Mouse (Mus musculus): Measurements from ENCODE around the gene Zfp955a. TPM values are rescaled to one million over a fixed set of nuclear protein-coding genes. Genes with fewer than 3 reads are reported as not detected.
A peak's percentile ranks its signal among the peaks of the same experiment; 100 is the strongest.
"Not testable (repeated sequence)": the region's sequence is repeated elsewhere in the genome, so short reads cannot be mapped to it uniquely, and the experiment has no call there.

Gene Zfp955a
- 23.0 and 23.3 TPM in 2 replicates for polyA plus RNA-seq (2015; fragmentation: Nextera tagmentation; extraction: Ambion mirVana)

- not testable (repeated sequence) for H3K27me3 ChIP-seq; H3K27ac ChIP-seq; H3K9ac ChIP-seq; H3K9me3 ChIP-seq; H3K36me3 ChIP-seq; H3K4me3 ChIP-seq; H3K4me1 ChIP-seq (replicated peaks)
- 29% methylated on average over 1 of the region's 34 CpGs for WGBS
- ATAC-seq (ENCODE audit: low FRiP score) = peak; percentile 99
- H3K4me2 ChIP-seq = peak within 1 kb of the TSS; percentile 23; the same call in 1 of the 2 replicates
Observed at GRCm38 (mm10) chr17:33254530-33255318, at the start of gene Zfp955a. Gene Zfp955a (minus strand): TSS chr17:33255145.

- ATAC-seq (ENCODE audit: low FRiP score) = peak; percentile 81; the same call in 1 of the 2 replicates
- H3K4me2 ChIP-seq = peak overlapping the region; percentile 36
- H3K36me3 ChIP-seq; H3K4me3 ChIP-seq; H3K9ac ChIP-seq; H3K27me3 ChIP-seq; H3K9me3 ChIP-seq; H3K4me1 ChIP-seq (replicated peaks); H3K27ac ChIP-seq: not testable (repeated sequence)
- no CpG with 5 or more reads among the region's 9 CpGs for WGBS
Observed at GRCm38 (mm10) chr17:33289876-33290149, 34.9 kb upstream of the Zfp955a start.

GRCm38 (mm10) chr17:33289039-33289875 lies 34.3 kb upstream of the Zfp955a start, which contains the start of gene Zfp955b:
Gene Zfp955b (plus strand): TSS chr17:33289544.
- H3K27me3 ChIP-seq; H3K9me3 ChIP-seq; H3K9ac ChIP-seq; H3K36me3 ChIP-seq; H3K4me3 ChIP-seq; H3K27ac ChIP-seq; H3K4me1 ChIP-seq (replicated peaks): not testable (repeated sequence)
- no CpG with 5 or more reads among the region's 25 CpGs for WGBS
- ATAC-seq (ENCODE audit: low FRiP score) = peak; percentile 99
- H3K4me2 ChIP-seq = peak within 1 kb of the TSS; percentile 36

GRCm38 (mm10) chr17:33268907-33269306 lies 14.0 kb upstream of the Zfp955a start:
- no peak for ATAC-seq (ENCODE audit: low FRiP score)
- WGBS = 88% methylated on average over 9 of the region's 9 CpGs
- peaks cover 21% of the 10 kb centered on the region for H3K27me3 ChIP-seq
- H3K4me1 ChIP-seq (replicated peaks) = no peaks in the 10 kb centered on the region
- H3K4me3 ChIP-seq = no peak overlapping the region
- H3K4me2 ChIP-seq = no peak overlapping the region
- no peak overlapping the region for H3K9ac ChIP-seq
- H3K27ac ChIP-seq = no peak overlapping the region
- H3K36me3 ChIP-seq = no peaks in the 10 kb centered on the region
- H3K9me3 ChIP-seq = no peaks in the 10 kb centered on the region

GRCm38 (mm10) chr17:33264376-33264775 lies 9.4 kb upstream of the Zfp955a start, which contains the start of gene Olfr63:
Gene Olfr63 (plus strand): TSS chr17:33264676.
- no peak within 1 kb of the TSS for H3K27ac ChIP-seq
- H3K4me1 ChIP-seq (replicated peaks) = no peaks in the 10 kb centered on the region
- H3K4me2 ChIP-seq = no peak within 1 kb of the TSS
- peaks cover 16% of the 10 kb centered on the region for H3K27me3 ChIP-seq
- 84% methylated on average over 1 of the region's 1 CpGs for WGBS
- no peaks in the 10 kb centered on the region for H3K36me3 ChIP-seq
- no peak within 1 kb of the TSS for H3K4me3 ChIP-seq
- ATAC-seq (ENCODE audit: low FRiP score) = no peak
- H3K9me3 ChIP-seq = no peaks in the 10 kb centered on the region
- no peak within 1 kb of the TSS for H3K9ac ChIP-seq

- not testable (repeated sequence) for H3K9me3 ChIP-seq; H3K4me2 ChIP-seq; H3K9ac ChIP-seq; H3K4me1 ChIP-seq (replicated peaks); H3K4me3 ChIP-seq; H3K27ac ChIP-seq; H3K27me3 ChIP-seq; H3K36me3 ChIP-seq
- peak; percentile 65 for ATAC-seq (ENCODE audit: low FRiP score)
- WGBS = no CpG with 5 or more reads among the region's 2 CpGs
Observed at GRCm38 (mm10) chr17:33255319-33255657, 343 bp upstream of the Zfp955a start.

- WGBS = 97% methylated on average over 1 of the region's 1 CpGs
- H3K36me3 ChIP-seq = peaks cover 23% of the 10 kb centered on the region
Observed at GRCm38 (mm10) chr17:33236646-33237045, 18.3 kb downstream of the Zfp955a start.

GRCm38 (mm10) chr17:33221590-33221989 lies 33.4 kb downstream of the Zfp955a start, which contains the start of gene Olfr1564:
Gene Olfr1564 (minus strand): TSS chr17:33221690.
- Histone ChIP-seq H3K4me1 (replicated peaks) (no peaks in the 10 kb centered on the region), H3K4me3 (no peak within 1 kb of the TSS), H3K9ac (no peak within 1 kb of the TSS), H3K27ac (no peak within 1 kb of the TSS), H3K4me2 (no peak within 1 kb of the TSS), H3K9me3 (peaks cover 15% of the 10 kb centered on the region), H3K36me3 (no peaks in the 10 kb centered on the region), H3K27me3 (no peaks in the 10 kb centered on the region)
- no peak for ATAC-seq (ENCODE audit: low FRiP score)
- 88% methylated on average over 2 of the region's 2 CpGs for WGBS

More at GRCm38 (mm10) chr17:33236646-33237045, 18.3 kb downstream of the Zfp955a start:
- not testable (repeated sequence) for H3K4me1 ChIP-seq (replicated peaks); H3K9ac ChIP-seq; H3K4me2 ChIP-seq; H3K4me3 ChIP-seq; H3K27ac ChIP-seq; ATAC-seq (ENCODE audit: low FRiP score); H3K27me3 ChIP-seq
- H3K9me3 ChIP-seq = peaks cover 26% of the 10 kb centered on the region

GRCm38 (mm10) chr17:33191002-33191401 lies 63.9 kb downstream of the Zfp955a start, which contains the start of gene Olfr239:
Gene Olfr239 (plus strand): TSS chr17:33191302.
- H3K4me2 ChIP-seq; H3K27ac ChIP-seq; H3K4me3 ChIP-seq; H3K9me3 ChIP-seq; H3K4me1 ChIP-seq (replicated peaks); H3K27me3 ChIP-seq; H3K36me3 ChIP-seq; ATAC-seq (ENCODE audit: low FRiP score); H3K9ac ChIP-seq: not testable (repeated sequence)
- WGBS = no CpG with 5 or more reads among the region's 2 CpGs

Other genes starting within 250 kb of the Zfp955a start
- 25.5 and 26.5 TPM in 2 replicates for gene Zfp763, start 221.7 kb downstream of the Zfp955a start, polyA plus RNA-seq (2015; fragmentation: Nextera tagmentation; extraction: Ambion mirVana)
- gene 4921501E09Rik, start 187.1 kb downstream of the Zfp955a start, polyA plus RNA-seq (2015; fragmentation: Nextera tagmentation; extraction: Ambion mirVana) = not detected in 2 replicates
- gene Zfp563, start 165.8 kb downstream of the Zfp955a start, polyA plus RNA-seq (2015; fragmentation: Nextera tagmentation; extraction: Ambion mirVana) = 21.4 and 23.8 TPM in 2 replicates
- gene Morc2b, start 115.5 kb downstream of the Zfp955a start, polyA plus RNA-seq (2015; fragmentation: Nextera tagmentation; extraction: Ambion mirVana) = 0.63 and 0.77 TPM in 2 replicates
- 0.04 and 0.06 TPM in 2 replicates for gene Olfr55, start 86.7 kb downstream of the Zfp955a start, polyA plus RNA-seq (2015; fragmentation: Nextera tagmentation; extraction: Ambion mirVana)
- gene Olfr239, start 63.8 kb downstream of the Zfp955a start, polyA plus RNA-seq (2015; fragmentation: Nextera tagmentation; extraction: Ambion mirVana) = not detected in 2 replicates
- 0.08 and 0.09 TPM in 2 replicates for gene Olfr1564, start 33.5 kb downstream of the Zfp955a start, polyA plus RNA-seq (2015; fragmentation: Nextera tagmentation; extraction: Ambion mirVana)
- 0.05 TPM in 1 of 2 replicates, not detected in the other for gene Olfr63, start 9.5 kb upstream of the Zfp955a start, polyA plus RNA-seq (2015; fragmentation: Nextera tagmentation; extraction: Ambion mirVana)
- 18.4 and 18.6 TPM in 2 replicates for gene Zfp955b, start 34.4 kb upstream of the Zfp955a start, polyA plus RNA-seq (2015; fragmentation: Nextera tagmentation; extraction: Ambion mirVana)
- 14.2 and 15.6 TPM in 2 replicates for gene Zfp81, start 103.7 kb upstream of the Zfp955a start, polyA plus RNA-seq (2015; fragmentation: Nextera tagmentation; extraction: Ambion mirVana)
- 15.7 and 17.0 TPM in 2 replicates for gene Zfp101, start 139.5 kb upstream of the Zfp955a start, polyA plus RNA-seq (2015; fragmentation: Nextera tagmentation; extraction: Ambion mirVana)
- not detected in 2 replicates for gene Actl9, start 177.8 kb upstream of the Zfp955a start, polyA plus RNA-seq (2015; fragmentation: Nextera tagmentation; extraction: Ambion mirVana)